Mouse (Mus musculus): ENCODE measurements at regions not wholly inside any gene's neighbourhood (a gene's known extent, or its start where the extent isn't known, plus 50 kb on each side); places are given as distances from the start of the nearest gene placed in this dataset.

DNA sequence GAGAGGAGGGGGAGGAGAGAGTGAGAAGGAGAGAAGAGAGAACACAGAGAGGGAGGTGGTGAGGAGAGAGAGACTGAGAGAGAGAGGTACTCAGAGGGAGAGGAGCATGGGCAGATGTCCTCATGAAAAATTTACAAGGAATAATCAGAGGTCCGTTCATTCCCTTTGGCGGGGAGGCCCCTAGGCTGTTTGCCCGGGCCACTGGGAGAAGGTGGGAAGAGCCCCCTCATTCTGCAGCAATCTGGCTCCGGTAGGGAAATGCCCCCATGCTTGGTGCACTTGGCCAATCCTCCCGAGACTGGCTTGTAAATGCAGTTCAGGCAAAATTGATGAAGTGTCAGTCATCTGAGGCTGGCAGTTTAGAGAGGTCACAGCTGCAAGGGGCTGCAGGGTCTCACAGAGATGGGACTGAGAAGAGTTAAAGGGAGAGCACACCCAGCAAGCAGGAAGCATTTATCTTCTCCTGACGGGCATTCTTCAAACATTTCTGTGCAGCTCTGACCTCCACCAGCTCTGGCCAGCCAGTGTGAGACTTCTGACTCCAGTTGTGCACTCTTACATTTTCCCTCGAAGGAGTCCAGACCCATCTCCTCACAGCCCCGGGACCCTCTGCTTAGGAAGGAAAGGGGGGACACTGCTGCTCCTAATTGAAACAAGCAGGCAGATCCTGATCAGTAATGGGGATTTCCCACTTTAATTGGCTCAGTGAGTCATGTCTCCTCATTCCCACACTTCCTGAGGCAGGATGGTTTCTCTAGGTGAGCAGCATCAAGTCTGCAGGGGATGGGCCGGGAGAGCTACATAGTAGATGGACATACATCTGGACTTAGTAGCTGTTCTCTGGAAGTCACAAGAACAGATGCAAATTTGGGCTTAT lies 65.5 kb downstream of the Cmpk2 start:
- DNase-seq, result no peak

DNA sequence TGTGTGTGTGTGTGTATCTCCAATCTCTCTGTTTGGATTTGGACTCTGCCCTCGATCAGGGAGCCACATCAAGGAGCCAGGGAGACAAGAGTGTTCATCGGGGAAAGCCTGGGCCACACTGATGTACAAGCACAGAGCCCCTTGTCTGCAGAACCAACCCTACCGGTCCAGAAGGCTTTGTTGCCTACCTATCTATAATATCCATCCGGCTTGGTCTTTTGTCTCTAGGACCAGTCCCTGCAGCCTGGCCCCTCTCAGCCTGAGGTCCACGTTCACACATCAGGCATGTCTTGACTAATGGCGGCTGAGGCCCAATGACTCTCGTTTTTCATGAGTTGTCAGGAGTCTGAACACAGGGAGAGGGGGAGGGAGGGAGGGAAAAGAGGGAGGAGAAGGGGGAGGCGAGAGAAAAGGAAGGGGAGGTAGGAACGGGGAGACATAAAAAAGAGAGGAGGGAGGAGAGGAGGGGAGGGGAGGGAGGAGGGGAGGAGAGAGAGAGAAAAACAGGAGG lies 64.7 kb downstream of the Cmpk2 start:
- DNase-seq, result no peak

DNA sequence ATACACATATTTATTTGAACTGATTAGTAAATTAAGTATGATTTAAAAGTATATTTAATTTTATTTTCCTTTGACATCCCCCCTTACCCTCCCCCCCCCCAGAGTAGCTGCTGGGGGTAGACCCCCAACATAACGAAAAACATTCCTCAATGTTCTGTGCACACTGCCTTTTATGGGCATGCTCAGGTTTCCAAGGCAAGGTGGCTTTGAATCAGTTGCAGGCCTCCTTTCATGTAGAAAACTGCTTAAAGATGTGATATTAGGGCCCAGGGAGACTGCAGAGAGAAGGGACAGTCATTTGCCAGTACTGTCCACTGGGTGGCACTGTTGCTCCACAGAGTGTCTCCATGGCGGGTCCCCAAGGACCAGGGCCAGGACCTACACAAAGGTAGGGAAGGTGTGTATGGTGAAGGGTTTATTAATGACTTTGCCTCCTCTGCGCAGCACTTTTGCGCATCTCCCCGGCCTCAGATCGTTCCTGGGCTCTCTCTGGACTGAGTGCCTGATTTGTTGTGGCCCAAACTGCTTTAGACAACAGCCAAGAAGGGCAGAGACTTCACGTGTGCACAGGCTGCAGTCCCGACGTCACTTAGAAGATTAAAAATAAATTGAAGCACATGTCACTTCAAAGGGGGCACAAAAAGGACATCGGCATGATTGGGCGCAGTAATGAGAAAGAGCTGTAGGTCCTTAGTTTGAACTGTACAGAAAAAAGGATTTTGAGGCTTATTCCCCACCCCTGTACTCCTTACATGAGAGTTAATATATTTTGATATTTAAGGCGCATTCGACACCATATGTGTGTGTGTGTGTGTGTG lies 64.0 kb downstream of the Cmpk2 start:
- peak; percentile 46 to 85 for DNase-seq

DNA sequence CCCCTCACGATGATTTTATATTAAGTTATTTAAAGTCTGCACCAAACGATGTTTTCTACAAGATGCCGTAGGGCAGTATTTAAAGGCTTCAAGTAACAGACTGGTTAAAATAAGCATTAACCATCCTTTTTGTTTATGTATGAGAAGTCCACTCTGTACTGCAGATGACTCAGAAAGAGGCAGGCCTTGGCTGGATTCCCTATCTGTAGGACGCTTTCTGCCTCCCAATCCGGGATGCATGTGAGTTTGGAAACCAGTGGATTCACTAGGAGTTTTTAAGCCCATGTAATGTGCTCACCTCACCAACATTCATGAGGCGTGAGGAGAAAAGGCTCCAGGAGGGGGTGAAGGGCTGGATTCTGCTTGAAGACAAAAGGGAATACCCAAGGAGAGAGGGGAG lies 63.1 kb downstream of the Cmpk2 start:
- DNase-seq, result no peak

All from heart, adult 18-20 months (tissue).